Comparison of ENCODE assay signal across 19 mouse cellular contexts in the genomic region with DNA sequence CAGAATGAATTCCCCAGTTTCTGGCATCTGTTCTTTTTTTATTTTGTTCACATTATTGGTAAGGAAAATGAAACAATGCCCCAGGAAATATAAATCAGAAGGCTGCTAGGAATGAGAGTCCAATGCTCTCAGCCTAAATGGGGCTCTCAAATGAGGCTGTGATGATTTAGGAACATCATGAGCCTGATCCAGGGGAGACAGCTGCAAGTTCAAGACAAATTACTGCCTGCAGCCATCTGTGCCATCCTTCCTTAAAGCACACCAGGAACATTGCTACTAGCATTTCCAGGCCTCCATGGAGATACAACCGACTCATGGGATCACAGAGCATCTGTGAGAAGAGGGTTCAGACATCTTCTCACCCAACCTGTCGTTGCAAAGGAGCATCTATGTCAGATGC.
"Had no signal": no experiment of that assay in that cellular context is flagged by ENCODE, and none has a peak within 500 bp of the region (broad histone marks: within the 10 kb centered on the region; RNA-seq: fewer than 3 reads in every experiment).

No protein-coding gene starts in this region.

- H3K4me1 ChIP-seq: liver, embryonic 15.5 days; lung, embryonic 15.5 days; megakaryocyte, embryonic 14.5 days; midbrain, embryonic 13.5 days; midbrain, embryonic 15.5 days; neural tube, embryonic 13.5 days; stomach, embryonic 15.5 days had no signal

- DNase-seq: liver, postnatal 0 days; lung, adult 2 months; lung, postnatal 14 days; lung, postnatal 36 days; right cerebral cortex, postnatal 14 days; thymus, adult 18-20 months; thymus, postnatal 25 days; thymus, postnatal 4 days had no signal

- H3K36me3 ChIP-seq: liver, embryonic 15.5 days; lung, embryonic 15.5 days; midbrain, embryonic 13.5 days; midbrain, embryonic 15.5 days; neural tube, embryonic 13.5 days; stomach, embryonic 15.5 days had no signal

- H3K4me3 ChIP-seq: liver, embryonic 15.5 days; lung, embryonic 15.5 days; megakaryocyte, embryonic 14.5 days; midbrain, embryonic 13.5 days; midbrain, embryonic 15.5 days; neural tube, embryonic 13.5 days; stomach, embryonic 15.5 days had no signal

- H3K9me3 ChIP-seq: liver, embryonic 15.5 days; lung, embryonic 15.5 days; megakaryocyte, embryonic 14.5 days; midbrain, embryonic 13.5 days; midbrain, embryonic 15.5 days; neural tube, embryonic 13.5 days; stomach, embryonic 15.5 days had no signal

- H3K27ac ChIP-seq: liver, embryonic 15.5 days; lung, embryonic 15.5 days; macrophage; midbrain, embryonic 13.5 days; midbrain, embryonic 15.5 days; neural tube, embryonic 13.5 days; stomach, embryonic 15.5 days; stomach, postnatal 0 days had no signal

- H3K4me2 ChIP-seq: liver, embryonic 15.5 days; lung, embryonic 15.5 days; midbrain, embryonic 11.5 days; midbrain, embryonic 13.5 days; midbrain, embryonic 15.5 days; neural tube, embryonic 13.5 days; stomach, embryonic 15.5 days had no signal

- H3K9ac ChIP-seq: liver, embryonic 15.5 days; liver, postnatal 0 days; lung, embryonic 15.5 days; midbrain, embryonic 13.5 days; midbrain, embryonic 15.5 days; neural tube, embryonic 13.5 days; stomach, embryonic 15.5 days had no signal

- ATAC-seq: liver, postnatal 0 days; lung, postnatal 0 days; midbrain, embryonic 13.5 days; midbrain, embryonic 15.5 days had no signal

- H3K27me3 ChIP-seq: liver, embryonic 15.5 days; lung, embryonic 15.5 days; megakaryocyte, embryonic 14.5 days; midbrain, embryonic 13.5 days; midbrain, embryonic 15.5 days; neural tube, embryonic 13.5 days; stomach, embryonic 15.5 days had no signal
